Mouse (Mus musculus): ENCODE measurements around the gene Epha8. TPM values are rescaled to one million over a fixed set of nuclear protein-coding genes. Genes with fewer than 3 reads are reported as not detected.

Epha8 gene
- total RNA-seq, 2 experiments from 2014 or later, result 9.8 to 10.5 TPM

DNA sequence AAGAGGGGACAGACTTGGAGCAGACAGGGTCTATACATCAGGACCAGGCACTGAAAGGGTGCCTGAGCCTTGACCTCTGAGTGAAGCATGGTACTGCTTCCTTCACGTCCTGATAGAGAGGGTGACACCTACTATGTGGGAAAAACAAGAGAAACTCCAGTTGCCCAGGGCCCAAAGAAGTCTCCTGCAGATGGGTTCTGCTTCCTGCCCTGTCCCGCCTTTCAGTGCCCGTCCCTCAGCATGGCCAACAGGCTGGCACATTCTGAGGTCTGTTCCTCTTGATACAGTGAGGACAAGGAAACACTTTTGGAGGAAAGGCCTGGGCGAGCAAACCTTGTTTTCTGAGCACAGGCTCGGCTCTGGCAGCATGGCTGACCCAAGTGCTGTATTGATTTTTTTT lies 68.9 kb downstream of the Epha8 start:
- intact Hi-C loops (cut with DNase I), result no loop called here
- no peak for DNase-seq (ENCODE audit: low spot score in 2 of 2)

- intact Hi-C loops (cut with DNase I), result no loop called here
- DNase-seq (ENCODE audit: low spot score in 2 of 2), result peak in 1 of 2 experiments; percentile 43
Observed at GRCm38 (mm10) chr4:136886101-136886500, 70.5 kb downstream of the Epha8 start, which contains the start of gene C1qb. Gene C1qb, minus strand, starts transcription at chr4:136886187.

Other genes starting within 250 kb of the Epha8 start
- 10 to 100 TPM; 31.6 to 32.7 TPM for gene Ephb2, start 120.8 kb downstream of the Epha8 start, total RNA-seq (2021)
- gene C1qb, start 70.6 kb downstream of the Epha8 start, total RNA-seq (2021), result 10 to 100 TPM; 36.1 to 43.9 TPM
- gene C1qc, start 63.8 kb downstream of the Epha8 start, total RNA-seq (2021), result 10 to 100 TPM; 39.4 to 40.1 TPM
- gene C1qa, start 58.0 kb downstream of the Epha8 start, total RNA-seq (2021), result 10 to 100 TPM; 42.5 to 44.9 TPM
- gene Zbtb40, start 92.0 kb upstream of the Epha8 start, total RNA-seq (2021), result 10 to 100 TPM in 1 of 2 experiments, 1 to 10 TPM in 1; 8.4 to 11.3 TPM

Data from left cerebral cortex, postnatal 14 days (tissue).